Mouse (Mus musculus) heart, embryonic 13.5 days (tissue): ENCODE results near the gene Alkbh1. TPM values are rescaled to one million over a fixed set of nuclear protein-coding genes. Genes with fewer than 3 reads are reported as not detected.

Source experiments
- ATAC-seq: fragments of 200-750 bp; cut with Nextera tagmentation; 2 replicates; pipeline ENCODE4 v1.8.0; 2017; ENCODE audit warnings: moderate TSS enrichment; ENCODE audit not compliant: insufficient number of reproducible peaks, low FRiP score, low TSS enrichment; ENCODE audit errors: extremely low read depth
- H3K27ac ChIP-seq: fragments of 300-500 bp; sonication (generic); replicated peaks from 2 replicates; pipeline ENCODE4 v1.5.1; 2015; ENCODE audit warnings: moderate library complexity, mild to moderate bottlenecking, inconsistent platforms
- H3K27me3 ChIP-seq: fragments of 300-500 bp; sonication (generic); replicated peaks from 2 replicates; pipeline ENCODE4 v1.6.1; 2015; ENCODE audit warnings: mild to moderate bottlenecking, inconsistent platforms
- H3K36me3 ChIP-seq: fragments of 300-500 bp; sonication (generic); 2 replicates; pipeline ENCODE4 v1.6.1; 2015; ENCODE audit warnings: mild to moderate bottlenecking, inconsistent platforms
- H3K4me1 ChIP-seq: fragments of 300-500 bp; sonication (generic); 2 replicates; pipeline ENCODE4 v1.6.1; 2015; ENCODE audit warnings: inconsistent platforms
- H3K4me2 ChIP-seq: fragments of 300-500 bp; sonication (generic); 2 replicates; pipeline ENCODE4 v1.6.1; 2015; ENCODE audit warnings: inconsistent platforms, mild to moderate bottlenecking, moderate library complexity
- H3K4me3 ChIP-seq: fragments of 300-500 bp; sonication (generic); 2 replicates; pipeline ENCODE4 v1.5.1; 2015; ENCODE audit warnings: moderate library complexity, mild to moderate bottlenecking, inconsistent platforms
- H3K9ac ChIP-seq: fragments of 300-500 bp; sonication (generic); 2 replicates; pipeline ENCODE4 v1.6.1; 2015; ENCODE audit warnings: inconsistent platforms, mild to moderate bottlenecking, moderate library complexity
- H3K9me3 ChIP-seq: fragments of 300-500 bp; sonication (generic); 2 replicates; pipeline ENCODE4 v1.6.1; 2016; ENCODE audit warnings: inconsistent platforms
- WGBS: fragments of 180-500 bp; shearing (Covaris S2); methylation state at CpG from one replicate; pipeline ENCODE4 v1.1.7; 2015; ENCODE audit warnings: mixed read lengths; 5-methylcytosine and 5-hydroxymethylcytosine counted together
- microRNA-seq: library from miRNA; unstranded; fragments of <30 nt; microRNA quantifications from one replicate; pipeline ENCODE4, GENCODE M21; 2016
- polyA plus RNA-seq: library from polyadenylated mRNA; unstranded; fragments of >200 nt; fragmentation: Nextera tagmentation; extraction: Ambion mirVana; gene quantifications from 2 replicates; pipeline ENCODE4 v1.2.1, GENCODE M21; 2015

Alkbh1 gene
- polyA plus RNA-seq, 1 experiment from 2014 or later: 34.2 TPM

- Histone ChIP-seq H3K36me3 (no peaks in the 10 kb centered on the region), H3K9me3 (no peaks in the 10 kb centered on the region), H3K27me3 (no peaks in the 10 kb centered on the region), H3K4me1 (peaks cover 26% of the 10 kb centered on the region), H3K27ac (no peak overlapping the region), H3K9ac (no peak overlapping the region), H3K4me3 (no peak overlapping the region), H3K4me2 (no peak overlapping the region)
- ATAC-seq: no peak
- 69% methylated on average over 2 of the region's 2 CpGs for WGBS
Measured at GRCm38 (mm10) chr12:87379496-87379895, 64.3 kb downstream of the Alkbh1 start.

Small RNAs within 50 kb of the gene (microRNA-seq; reads per million reads assigned to microRNA genes)
- 52.0 reads per million, percentile 45 among the genes with 10 or more reads in this experiment for gene Mir3068

Other genes with a start within 250 kb of the Alkbh1 start
- 0.59 and 0.76 TPM in 2 replicates for gene Samd15, start 244.3 kb downstream of the Alkbh1 start, polyA plus RNA-seq
- 1.4 and 1.5 TPM in 2 replicates for gene Tmed8, start 243.6 kb downstream of the Alkbh1 start, polyA plus RNA-seq
- 0.60 and 0.80 TPM in 2 replicates for gene Noxred1, start 205.3 kb downstream of the Alkbh1 start, polyA plus RNA-seq
- gene Vipas39, start 177.8 kb downstream of the Alkbh1 start, polyA plus RNA-seq: 32.4 and 34.4 TPM in 2 replicates
- 174 and 206 TPM in 2 replicates for gene Ahsa1, start 177.5 kb downstream of the Alkbh1 start, polyA plus RNA-seq
- 0.75 and 0.90 TPM in 2 replicates for gene Ism2, start 144.3 kb downstream of the Alkbh1 start, polyA plus RNA-seq
- gene Sptlc2, start 55.7 kb downstream of the Alkbh1 start, polyA plus RNA-seq: 63.9 and 64.2 TPM in 2 replicates
- gene Slirp, start 121 bp downstream of the Alkbh1 start, polyA plus RNA-seq: 269 and 303 TPM in 2 replicates
- gene Snw1, start 28.3 kb upstream of the Alkbh1 start, polyA plus RNA-seq: 78.7 and 84.5 TPM in 2 replicates
- gene Gm5788, start 50.7 kb upstream of the Alkbh1 start, polyA plus RNA-seq: not detected in 2 replicates
- not detected in 2 replicates for gene Gm8300, start 70.3 kb upstream of the Alkbh1 start, polyA plus RNA-seq
- gene Oog1, start 158.7 kb upstream of the Alkbh1 start, polyA plus RNA-seq: not detected in 2 replicates
- not detected in 2 replicates for gene Gm4027, start 174.9 kb upstream of the Alkbh1 start, polyA plus RNA-seq
- gene Gm16381, start 200.6 kb upstream of the Alkbh1 start, polyA plus RNA-seq: not detected in 2 replicates